Mouse (Mus musculus) hindbrain, embryonic 16.5 days (tissue): Measurements from ENCODE around the gene Ankrd53. TPM values are rescaled to one million over a fixed set of nuclear protein-coding genes. Genes with fewer than 3 reads are reported as not detected.

ENCODE experiments used
- ATAC-seq: fragments of 200-750 bp; cut with Nextera tagmentation; 2 replicates; pipeline ENCODE4 v1.8.0; 2017; ENCODE audit warnings: moderate TSS enrichment, moderate library complexity
- H3K27ac ChIP-seq: fragments of 300-500 bp; sonication (generic); 2 replicates; pipeline ENCODE4 v1.5.1; 2014; ENCODE audit warnings: low read depth, mild to moderate bottlenecking, control low read depth, low read length, moderate library complexity
- H3K27me3 ChIP-seq: fragments of 300-500 bp; sonication (generic); replicated peaks from 2 replicates; pipeline ENCODE4 v1.6.1; 2014; ENCODE audit warnings: low read length; ENCODE audit not compliant: control insufficient read depth, insufficient read depth
- H3K36me3 ChIP-seq: fragments of 300-500 bp; sonication (generic); 2 replicates; pipeline ENCODE4 v1.6.1; 2014; ENCODE audit warnings: mild to moderate bottlenecking, low read length, moderate library complexity, mixed read lengths; ENCODE audit not compliant: control insufficient read depth, insufficient read depth
- H3K4me1 ChIP-seq: fragments of 300-500 bp; sonication (generic); 2 replicates; pipeline ENCODE4 v1.6.1; 2014; ENCODE audit warnings: low read depth, low read length; ENCODE audit not compliant: control insufficient read depth, insufficient read depth
- H3K4me2 ChIP-seq: fragments of 300-500 bp; sonication (generic); 2 replicates; pipeline ENCODE4 v1.6.1; 2014; ENCODE audit warnings: mild to moderate bottlenecking, low read length, control low read depth, moderate library complexity
- H3K4me3 ChIP-seq: fragments of 300-500 bp; sonication (generic); 2 replicates; pipeline ENCODE4 v1.5.1; 2014; ENCODE audit warnings: mild to moderate bottlenecking, low read length, control low read depth, moderate library complexity
- H3K9ac ChIP-seq: fragments of 300-500 bp; sonication (generic); 2 replicates; pipeline ENCODE4 v1.6.1; 2014; ENCODE audit warnings: low read depth, mild to moderate bottlenecking, control low read depth, low read length, moderate library complexity
- H3K9me3 ChIP-seq: fragments of 300-500 bp; sonication (generic); 2 replicates; pipeline ENCODE4 v1.6.1; 2014; ENCODE audit warnings: mild to moderate bottlenecking, low read length, moderate library complexity; ENCODE audit not compliant: control insufficient read depth
- WGBS: fragments of 180-500 bp; shearing (Covaris S2); extraction: QIAGEN DNeasy Blood & Tissue Kit; methylation state at CpG from one replicate; pipeline ENCODE4 v1.1.7; 2014; 5-methylcytosine and 5-hydroxymethylcytosine counted together
- polyA plus RNA-seq: library from polyadenylated mRNA; unstranded; fragments of >200 nt; fragmentation: Nextera tagmentation; extraction: Ambion mirVana; gene quantifications from 2 replicates; pipeline ENCODE4 v1.2.1, GENCODE M21; 2015

Ankrd53 gene
- polyA plus RNA-seq: 0.30 TPM in 1 of 2 replicates, not detected in the other

DNA sequence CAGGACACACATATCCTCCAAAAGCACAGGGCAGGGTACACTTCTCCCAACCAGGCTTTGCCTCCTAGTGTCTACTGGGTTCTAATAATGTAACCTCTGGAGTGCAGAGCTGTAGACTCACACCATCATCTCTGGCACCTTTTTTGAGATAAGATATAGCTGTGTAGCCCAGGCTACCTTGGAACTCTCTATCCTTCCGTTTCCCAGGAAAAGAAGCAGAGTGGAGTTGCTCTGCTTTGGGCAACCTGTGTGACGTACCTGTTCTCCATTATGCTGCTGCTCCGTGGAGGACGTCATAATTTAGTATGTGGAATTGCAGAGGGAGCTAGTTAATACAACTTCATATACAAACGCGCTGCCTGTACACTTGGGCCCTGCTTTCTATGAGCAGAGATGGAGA, at the start of gene Ankrd53:
Gene Ankrd53 (plus strand): TSS at position 301 of the 400 bp plus-strand sequence.
- no peak for ATAC-seq
- Histone ChIP-seq H3K9ac (peak within 1 kb of the TSS; percentile 35), H3K4me3 (peak within 1 kb of the TSS; percentile 24), H3K9me3 (no peaks in the 10 kb centered on the region), H3K36me3 (no peaks in the 10 kb centered on the region), H3K4me1 (peaks cover 5% of the 10 kb centered on the region), H3K27ac (no peak within 1 kb of the TSS), H3K4me2 (peak within 1 kb of the TSS; percentile 54), H3K27me3 (peaks cover 62% of the 10 kb centered on the region)
- 30% methylated on average over 6 of the region's 6 CpGs for WGBS

DNA sequence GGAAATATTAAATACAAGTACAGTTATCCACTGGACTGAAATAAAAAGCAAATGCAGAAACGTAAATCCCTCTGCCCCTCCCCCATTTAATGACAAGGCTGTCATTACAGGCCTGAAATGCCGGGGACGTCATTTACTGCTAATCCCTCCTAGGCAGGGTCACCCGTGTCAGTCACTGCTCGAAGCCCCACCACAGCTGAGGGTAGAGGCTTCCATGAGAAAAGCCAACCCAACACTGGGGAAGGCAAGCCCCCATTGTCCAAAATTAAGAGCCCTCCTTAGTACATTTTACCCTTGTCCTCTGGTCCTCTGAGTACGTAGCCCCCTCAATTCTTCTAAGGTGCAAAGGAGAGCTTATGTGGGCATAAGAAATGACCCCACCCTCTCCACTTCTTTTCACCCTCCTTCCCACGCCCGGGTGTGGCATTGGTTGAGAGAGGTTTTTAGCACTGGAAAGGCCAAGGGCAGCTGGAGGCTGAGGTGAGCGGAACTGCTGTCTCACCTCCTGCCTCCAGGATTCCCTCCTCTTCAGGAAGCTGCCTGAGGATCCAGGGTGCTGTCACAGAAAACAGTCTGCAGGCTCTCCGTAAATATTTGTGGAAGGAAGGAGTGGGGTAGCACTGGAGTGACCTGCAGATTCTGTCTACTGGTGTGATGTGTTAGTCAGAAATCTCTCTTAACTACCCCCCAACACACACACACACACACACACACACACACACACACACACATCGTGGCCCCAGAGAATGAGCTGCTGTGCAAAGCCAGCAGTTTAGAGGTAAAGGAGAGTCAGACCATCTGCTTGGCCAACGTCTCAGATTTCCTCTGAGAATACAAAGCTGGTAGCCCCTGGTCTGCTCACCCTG, 48.9 kb upstream of the Ankrd53 start:
- no peak overlapping the region for H3K4me2 ChIP-seq
- H3K9ac ChIP-seq: no peak overlapping the region
- H3K36me3 ChIP-seq: no peaks in the 10 kb centered on the region
- 7% methylated on average over 12 of the region's 12 CpGs for WGBS
- no peak overlapping the region for H3K4me3 ChIP-seq
- H3K27me3 ChIP-seq: peaks cover 72% of the 10 kb centered on the region
- no peak for ATAC-seq
- H3K4me1 ChIP-seq: peaks cover 9% of the 10 kb centered on the region
- H3K27ac ChIP-seq: no peak overlapping the region
- no peaks in the 10 kb centered on the region for H3K9me3 ChIP-seq

DNA sequence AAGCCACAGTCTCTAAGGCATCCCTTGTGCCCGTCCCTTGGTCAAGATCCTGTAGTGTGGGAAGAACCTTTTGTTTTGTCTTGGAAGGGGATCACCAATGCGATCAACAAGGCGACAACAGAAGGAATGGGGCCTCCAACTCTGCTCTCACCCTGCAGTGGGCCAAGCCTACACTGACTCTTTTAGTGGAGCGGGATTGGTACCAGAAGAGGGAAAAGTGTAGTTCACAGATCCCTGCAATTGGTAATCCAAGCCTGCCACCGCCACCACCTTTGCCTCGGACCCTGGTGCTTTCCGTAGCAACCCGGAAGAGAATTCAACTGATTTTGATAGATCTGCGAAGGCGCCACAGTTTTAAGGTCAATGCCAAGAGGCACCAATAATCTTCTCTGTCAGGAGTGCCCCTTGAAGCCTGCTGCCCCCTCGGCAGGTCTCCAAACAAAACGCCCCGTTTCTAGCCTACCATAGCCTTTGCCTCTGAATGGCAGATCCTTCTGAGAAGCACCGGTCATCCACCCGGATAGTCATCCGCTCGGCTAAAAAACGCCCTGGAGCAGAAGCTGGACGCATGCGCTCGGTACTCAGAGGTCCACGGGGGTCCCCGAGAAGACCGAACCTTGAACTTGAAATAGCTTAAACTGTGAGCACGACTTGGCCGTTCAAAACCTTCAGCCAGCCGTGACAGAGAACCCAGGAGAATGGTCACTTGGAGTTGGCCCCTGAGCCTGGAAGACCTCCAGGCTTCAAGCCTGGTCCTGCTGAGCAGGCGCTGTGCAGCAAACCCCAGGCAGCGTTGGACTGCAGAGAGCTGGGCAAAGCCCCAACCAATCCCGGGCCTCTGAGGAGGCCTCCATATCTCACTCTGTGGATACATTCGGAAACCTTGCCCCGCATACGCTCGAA, 48.0 kb upstream of the Ankrd53 start:
- Histone ChIP-seq H3K36me3 (no peaks in the 10 kb centered on the region), H3K27ac (no peak overlapping the region), H3K4me1 (peaks cover 9% of the 10 kb centered on the region), H3K27me3 (peaks cover 70% of the 10 kb centered on the region), H3K9ac (no peak overlapping the region), H3K9me3 (no peaks in the 10 kb centered on the region), H3K4me3 (no peak overlapping the region; the same call in 1 of the 2 replicates), H3K4me2 (no peak overlapping the region; the same call in 1 of the 2 replicates)
- 1% methylated on average over 34 of the region's 34 CpGs for WGBS
- no peak for ATAC-seq

DNA sequence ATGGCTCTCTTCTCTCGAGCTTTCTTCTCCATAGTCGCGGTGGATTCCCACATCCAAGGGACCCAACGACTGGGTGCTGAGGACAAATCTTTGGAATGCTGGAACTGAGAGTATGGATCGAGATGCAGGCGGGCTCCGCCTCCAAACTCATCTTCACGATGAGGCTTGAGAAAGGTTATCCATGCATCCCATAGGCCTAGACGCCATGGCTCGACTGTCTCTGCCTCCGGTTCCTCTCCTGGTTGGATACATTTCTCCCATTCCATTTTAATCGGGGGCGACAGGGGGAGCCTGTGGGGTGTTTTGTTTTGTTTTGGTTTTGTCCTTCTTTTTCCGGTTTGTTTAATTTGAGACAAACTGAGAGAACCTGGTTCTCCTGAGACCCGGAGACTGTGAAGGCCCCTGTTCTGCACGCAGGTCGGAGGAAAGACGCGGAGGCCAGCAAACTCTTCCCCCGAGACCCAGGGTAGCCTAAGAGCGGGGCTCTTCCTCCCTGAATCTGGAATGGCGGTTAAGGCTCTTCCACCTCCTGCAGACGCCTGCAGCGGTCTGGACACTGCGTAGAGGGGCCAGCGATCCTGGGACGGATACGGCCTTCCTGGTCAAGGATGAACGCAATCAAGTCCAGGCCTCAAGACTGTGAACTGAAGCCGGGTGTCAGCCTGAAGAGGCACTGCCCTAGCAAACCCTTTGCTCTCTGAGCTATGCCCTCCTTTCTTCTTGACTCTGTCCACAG, 46.8 kb upstream of the Ankrd53 start:
- Histone ChIP-seq H3K9ac (no peak overlapping the region), H3K9me3 (no peaks in the 10 kb centered on the region), H3K4me3 (no peak overlapping the region), H3K27me3 (peaks cover 71% of the 10 kb centered on the region), H3K36me3 (no peaks in the 10 kb centered on the region), H3K4me1 (peaks cover 9% of the 10 kb centered on the region), H3K27ac (no peak overlapping the region), H3K4me2 (no peak overlapping the region)
- 2% methylated on average over 30 of the region's 30 CpGs for WGBS
- no peak for ATAC-seq

DNA sequence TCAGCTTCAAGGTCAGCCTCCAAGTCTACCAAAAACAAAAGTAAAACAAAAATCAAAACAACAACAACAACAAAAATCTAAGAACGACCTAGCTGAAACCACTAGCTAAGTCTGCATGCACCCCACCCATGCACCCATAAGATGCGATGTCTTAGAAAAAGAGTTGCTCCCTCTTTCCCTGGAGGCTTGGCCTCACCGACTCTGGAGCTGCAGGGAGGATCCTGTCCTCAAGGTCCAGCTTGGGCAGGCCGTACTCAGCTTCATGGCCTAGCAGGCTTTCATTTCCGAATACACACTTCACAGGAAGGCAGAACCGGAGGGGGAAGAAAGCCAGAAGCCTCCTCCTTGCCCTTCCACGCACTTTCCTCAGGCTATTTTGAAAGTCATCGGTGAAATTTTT, 45.4 kb upstream of the Ankrd53 start:
- Histone ChIP-seq H3K27me3 (peaks cover 82% of the 10 kb centered on the region), H3K36me3 (no peaks in the 10 kb centered on the region), H3K9me3 (no peaks in the 10 kb centered on the region), H3K4me1 (peaks cover 1% of the 10 kb centered on the region), H3K4me2 (no peak overlapping the region), H3K4me3 (no peak overlapping the region), H3K27ac (no peak overlapping the region), H3K9ac (no peak overlapping the region)
- WGBS: 2% methylated on average over 8 of the region's 8 CpGs
- ATAC-seq: no peak

DNA sequence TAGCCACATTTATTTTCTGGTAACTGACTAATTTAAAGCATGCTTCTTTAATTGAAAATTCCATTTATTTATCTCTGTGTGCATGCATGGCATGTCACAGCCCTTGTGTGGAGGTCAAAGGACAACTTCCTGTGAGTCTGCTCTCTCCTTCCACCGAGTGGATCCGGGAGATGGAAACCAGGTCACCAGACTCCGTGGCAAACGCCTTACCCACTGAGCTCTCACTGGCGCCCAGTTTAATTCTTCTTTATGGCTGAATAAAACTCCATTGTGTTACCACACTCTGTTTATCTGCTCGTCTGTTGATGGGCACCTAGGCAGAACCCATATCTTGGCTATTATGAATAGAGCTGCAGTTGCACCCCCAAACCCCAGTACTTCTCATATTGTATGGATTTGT, 39.9 kb upstream of the Ankrd53 start:
- H3K9ac ChIP-seq: no peak overlapping the region
- no peak overlapping the region for H3K27ac ChIP-seq
- H3K4me3 ChIP-seq: no peak overlapping the region
- ATAC-seq: no peak
- H3K27me3 ChIP-seq: peaks cover 52% of the 10 kb centered on the region
- H3K4me2 ChIP-seq: no peak overlapping the region
- 29% methylated on average over 6 of the region's 6 CpGs for WGBS
- H3K9me3 ChIP-seq: no peaks in the 10 kb centered on the region
- no peaks in the 10 kb centered on the region for H3K4me1 ChIP-seq
- H3K36me3 ChIP-seq: no peaks in the 10 kb centered on the region

DNA sequence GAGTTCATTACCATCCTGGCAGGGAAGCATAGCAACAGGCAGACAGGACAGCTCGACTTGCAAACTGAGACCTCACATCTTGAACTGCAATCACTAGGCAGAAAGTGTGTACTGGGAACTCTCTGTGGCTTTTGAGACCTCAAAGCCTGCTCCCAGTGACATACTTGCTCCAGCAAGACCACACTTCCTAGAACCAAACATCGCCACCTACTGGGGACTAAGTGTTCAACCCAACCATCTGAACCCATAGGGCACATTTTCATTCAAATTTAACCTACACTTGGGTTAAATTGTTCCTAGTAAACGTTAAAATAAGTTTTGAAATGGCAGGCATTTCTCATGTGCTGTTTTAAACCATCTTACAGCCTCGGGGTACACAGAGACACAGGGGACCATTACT, 35.3 kb upstream of the Ankrd53 start:
- Histone ChIP-seq H3K27me3 (peaks cover 10% of the 10 kb centered on the region), H3K4me1 (no peaks in the 10 kb centered on the region), H3K27ac (no peak overlapping the region), H3K36me3 (no peaks in the 10 kb centered on the region), H3K9ac (no peak overlapping the region), H3K4me2 (no peak overlapping the region), H3K9me3 (no peaks in the 10 kb centered on the region), H3K4me3 (no peak overlapping the region)
- 42% methylated on average over 4 of the region's 4 CpGs for WGBS
- no peak for ATAC-seq

DNA sequence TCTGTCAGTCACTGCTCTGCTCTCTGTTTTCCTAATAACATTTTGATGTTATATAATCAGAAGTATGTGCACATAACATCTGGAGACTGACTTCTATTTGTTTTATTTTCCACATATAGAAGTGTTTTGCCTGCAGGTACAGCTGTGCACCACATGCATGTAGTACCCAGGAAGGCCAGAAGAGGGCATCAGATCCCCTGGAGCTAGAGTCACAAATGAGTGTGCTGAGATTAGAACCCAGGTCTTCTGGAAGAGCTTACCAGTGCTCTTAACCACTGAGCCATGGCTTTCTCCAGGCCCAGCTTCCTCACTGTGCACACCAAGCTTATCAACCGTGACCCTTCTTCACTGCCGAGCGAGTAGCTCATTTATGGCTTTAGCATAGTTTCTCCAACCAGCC, 34.0 kb upstream of the Ankrd53 start:
- H3K4me3 ChIP-seq: no peak overlapping the region
- no peak overlapping the region for H3K27ac ChIP-seq

More for the DNA sequence above, 34.0 kb upstream of the Ankrd53 start:
- no peak for ATAC-seq
- peaks cover 1% of the 10 kb centered on the region; the same call in 1 of the 2 replicates for H3K27me3 ChIP-seq
- no peak overlapping the region for H3K4me2 ChIP-seq
- no peaks in the 10 kb centered on the region for H3K4me1 ChIP-seq
- H3K9me3 ChIP-seq: no peaks in the 10 kb centered on the region
- H3K9ac ChIP-seq: no peak overlapping the region
- no peaks in the 10 kb centered on the region for H3K36me3 ChIP-seq
- WGBS: 95% methylated on average over 3 of the region's 3 CpGs
